Mouse (Mus musculus): ENCODE measurements at regions not wholly inside any gene's neighbourhood (a gene's known extent, or its start where the extent isn't known, plus 50 kb on each side); places are given as distances from the start of the nearest gene placed in this dataset.
A peak's percentile ranks its signal among the peaks of the same experiment; 100 is the strongest.

- H3K9me3 ChIP-seq = peaks cover 12% of the 10 kb centered on the region
- no peaks in the 10 kb centered on the region for H3K4me1 ChIP-seq
- no peaks in the 10 kb centered on the region for H3K36me3 ChIP-seq (replicated peaks; ENCODE audit: low read length)
- H3K4me3 ChIP-seq (replicated peaks) = no peak overlapping the region
- TF ChIP-seq GATA1 (IDR thresholded peaks at IDR 0.05; ENCODE audit: borderline replicate concordance, low read length) (no peak), FLI1 (IDR thresholded peaks at IDR 0.05; ENCODE audit: low read length) (no peak)
- no peaks in the 10 kb centered on the region for H3K27me3 ChIP-seq (replicated peaks)
Observed at GRCm38 (mm10) chr3:120477232-120477631, 693.0 kb upstream of the Ptbp2 start.

- TF ChIP-seq FLI1 (IDR thresholded peaks at IDR 0.05; ENCODE audit: low read length) (no peak), GATA1 (IDR thresholded peaks at IDR 0.05; ENCODE audit: borderline replicate concordance, low read length) (no peak)
- Histone ChIP-seq H3K4me1 (no peaks in the 10 kb centered on the region), H3K4me3 (replicated peaks) (no peak overlapping the region), H3K27me3 (replicated peaks) (no peaks in the 10 kb centered on the region), H3K36me3 (replicated peaks; ENCODE audit: low read length) (no peaks in the 10 kb centered on the region), H3K9me3 (peaks cover 9% of the 10 kb centered on the region)
Observed at GRCm38 (mm10) chr3:120473645-120474038, 689.4 kb upstream of the Ptbp2 start.

- Histone ChIP-seq H3K4me3 (replicated peaks) (no peak overlapping the region), H3K36me3 (replicated peaks; ENCODE audit: low read length) (no peaks in the 10 kb centered on the region), H3K9me3 (peaks cover 9% of the 10 kb centered on the region), H3K4me1 (no peaks in the 10 kb centered on the region), H3K27me3 (replicated peaks) (no peaks in the 10 kb centered on the region)
- no peak for TF ChIP-seq GATA1 (IDR thresholded peaks at IDR 0.05; ENCODE audit: borderline replicate concordance, low read length)
- no peak for TF ChIP-seq FLI1 (IDR thresholded peaks at IDR 0.05; ENCODE audit: low read length)
Observed at GRCm38 (mm10) chr3:120472687-120473644, 688.7 kb upstream of the Ptbp2 start.

- H3K36me3 ChIP-seq (replicated peaks; ENCODE audit: low read length) = no peaks in the 10 kb centered on the region
- no peaks in the 10 kb centered on the region for H3K4me1 ChIP-seq
- no peaks in the 10 kb centered on the region for H3K27me3 ChIP-seq (replicated peaks)
- TF ChIP-seq GATA1 (IDR thresholded peaks at IDR 0.05; ENCODE audit: borderline replicate concordance, low read length) = no peak
- no peak for TF ChIP-seq FLI1 (IDR thresholded peaks at IDR 0.05; ENCODE audit: low read length)
- no peak overlapping the region for H3K4me3 ChIP-seq (replicated peaks)
- peaks cover 9% of the 10 kb centered on the region for H3K9me3 ChIP-seq
Observed at GRCm38 (mm10) chr3:120471878-120472444, 687.7 kb upstream of the Ptbp2 start.

GRCm38 (mm10) chr3:120468887-120469286 lies 684.6 kb upstream of the Ptbp2 start:
- no peak for TF ChIP-seq GATA1 (IDR thresholded peaks at IDR 0.05; ENCODE audit: borderline replicate concordance, low read length)

GRCm38 (mm10) chr3:120460717-120461116 lies 676.5 kb upstream of the Ptbp2 start:
- Histone ChIP-seq H3K4me3 (replicated peaks) (no peak overlapping the region), H3K9me3 (peaks cover 7% of the 10 kb centered on the region; the same call in 1 of the 2 replicates), H3K4me1 (no peaks in the 10 kb centered on the region), H3K27me3 (replicated peaks) (no peaks in the 10 kb centered on the region), H3K36me3 (replicated peaks; ENCODE audit: low read length) (no peaks in the 10 kb centered on the region)
- TF ChIP-seq GATA1 (IDR thresholded peaks at IDR 0.05; ENCODE audit: borderline replicate concordance, low read length) = no peak
- no peak for TF ChIP-seq FLI1 (IDR thresholded peaks at IDR 0.05; ENCODE audit: low read length)

More at GRCm38 (mm10) chr3:120468887-120469286, 684.6 kb upstream of the Ptbp2 start:
- Histone ChIP-seq H3K27me3 (replicated peaks) (no peaks in the 10 kb centered on the region), H3K4me1 (no peaks in the 10 kb centered on the region), H3K9me3 (peaks cover 3% of the 10 kb centered on the region; the same call in 1 of the 2 replicates), H3K36me3 (replicated peaks; ENCODE audit: low read length) (no peaks in the 10 kb centered on the region), H3K4me3 (replicated peaks) (no peak overlapping the region)

GRCm38 (mm10) chr3:120457912-120458311 lies 673.6 kb upstream of the Ptbp2 start:
- Histone ChIP-seq H3K9me3 (peaks cover 10% of the 10 kb centered on the region; the same call in 1 of the 2 replicates), H3K4me3 (replicated peaks) (no peak overlapping the region), H3K27me3 (replicated peaks) (no peaks in the 10 kb centered on the region), H3K4me1 (no peaks in the 10 kb centered on the region), H3K36me3 (replicated peaks; ENCODE audit: low read length) (no peaks in the 10 kb centered on the region)
- no peak for TF ChIP-seq GATA1 (IDR thresholded peaks at IDR 0.05; ENCODE audit: borderline replicate concordance, low read length)
- TF ChIP-seq FLI1 (IDR thresholded peaks at IDR 0.05; ENCODE audit: low read length) = no peak

- no peak overlapping the region for H3K4me3 ChIP-seq (replicated peaks)
- H3K27me3 ChIP-seq (replicated peaks) = no peaks in the 10 kb centered on the region
- peaks cover 8% of the 10 kb centered on the region; the same call in 1 of the 2 replicates for H3K9me3 ChIP-seq
- no peaks in the 10 kb centered on the region for H3K36me3 ChIP-seq (replicated peaks; ENCODE audit: low read length)
- no peaks in the 10 kb centered on the region for H3K4me1 ChIP-seq
- TF ChIP-seq GATA1 (IDR thresholded peaks at IDR 0.05; ENCODE audit: borderline replicate concordance, low read length) = no peak
- no peak for TF ChIP-seq FLI1 (IDR thresholded peaks at IDR 0.05; ENCODE audit: low read length)
Observed at GRCm38 (mm10) chr3:120441127-120441526, 656.9 kb upstream of the Ptbp2 start.

GRCm38 (mm10) chr3:120430285-120430684 lies 646.0 kb upstream of the Ptbp2 start:
- no peak overlapping the region for H3K4me3 ChIP-seq (replicated peaks)
- H3K4me1 ChIP-seq = no peaks in the 10 kb centered on the region
- no peaks in the 10 kb centered on the region for H3K27me3 ChIP-seq (replicated peaks)
- no peaks in the 10 kb centered on the region for H3K36me3 ChIP-seq (replicated peaks; ENCODE audit: low read length)
- TF ChIP-seq GATA1 (IDR thresholded peaks at IDR 0.05; ENCODE audit: borderline replicate concordance, low read length) = no peak
- no peak for TF ChIP-seq FLI1 (IDR thresholded peaks at IDR 0.05; ENCODE audit: low read length)
- H3K9me3 ChIP-seq = peaks cover 11% of the 10 kb centered on the region

- TF ChIP-seq FLI1 (IDR thresholded peaks at IDR 0.05; ENCODE audit: low read length) (no peak), GATA1 (IDR thresholded peaks at IDR 0.05; ENCODE audit: borderline replicate concordance, low read length) (no peak)
- no peaks in the 10 kb centered on the region for H3K4me1 ChIP-seq
- H3K36me3 ChIP-seq (replicated peaks; ENCODE audit: low read length) = no peaks in the 10 kb centered on the region
- peak overlapping the region; percentile 42 for H3K4me3 ChIP-seq (replicated peaks)
- H3K27me3 ChIP-seq (replicated peaks) = no peaks in the 10 kb centered on the region
- peaks cover 3% of the 10 kb centered on the region; the same call in 1 of the 2 replicates for H3K9me3 ChIP-seq
Observed at GRCm38 (mm10) chr3:120416634-120417033, 632.4 kb upstream of the Ptbp2 start.

Data from megakaryocyte, embryonic 14.5 days (primary cell).